Comparison of ENCODE assay signal across 8 mouse cellular contexts in genomic region chr2:139722700-139723099, GRCm38 (mm10). TPM values are rescaled to one million over a fixed set of nuclear protein-coding genes. Genes with fewer than 3 reads are reported as not detected.
DNase-seq lines count a peak whose midpoint lies in the region; TF ChIP-seq lines count a peak whose summit lies in the region.

No protein-coding gene starts in this region.

- H3K27ac ChIP-seq in heart, adult 2 months, result no peak overlapping the region

- no peak overlapping the region for H3K9ac ChIP-seq in heart, adult 2 months (ENCODE audit: low read depth, low read length)

- DNase-seq in heart, adult 2 months, result peak; percentile 15 to 45
- no peak for DNase-seq in heart, adult 9 months (ENCODE audit: low spot score in 2 of 2)
- DNase-seq in adrenal gland, postnatal 14 days, result peak; percentile 90
- peak; percentile 66 for DNase-seq in embryo, embryonic 11 days
- DNase-seq in heart, postnatal 4 days, result peak; percentile 55
- DNase-seq in layer of hippocampus, postnatal 25 days (ENCODE audit: extremely low spot score in 1 of 2, low spot score in 1 of 2), result peak; percentile 18 to 72
- DNase-seq in mesoderm, embryonic 11.5 days (ENCODE audit: low read depth, low spot score), result peak; percentile 49
- DNase-seq in thymus, postnatal 14 days, result peak; percentile 18

- no peaks in the 10 kb centered on the region for H3K79me2 ChIP-seq in heart, adult 2 months (replicated peaks; ENCODE audit: control insufficient read depth, insufficient read depth, low read length)

- no peak overlapping the region for H3K4me3 ChIP-seq in heart, adult 2 months

- intact Hi-C loops in heart, adult 2 months (cut with DNase I), result loop anchor here (1.0 kb wide), 1 partner anchor 131 kb away; no protein-coding TSS in a partner anchor

- no peak for TF ChIP-seq POLR2A in heart, adult 2 months (IDR thresholded peaks at IDR 0.05; ENCODE audit: insufficient read depth, low read depth, low read length)

- no peaks in the 10 kb centered on the region; the same call in 1 of the 2 replicates for H3K4me1 ChIP-seq in heart, adult 2 months (ENCODE audit: control insufficient read depth, insufficient read depth, low read length)

- no peaks in the 10 kb centered on the region for H3K27me3 ChIP-seq in heart, adult 2 months (ENCODE audit: control insufficient read depth, insufficient read depth, low read length)

- H3K36me3 ChIP-seq in heart, adult 2 months (ENCODE audit: control insufficient read depth, insufficient read depth, low read length), result no peaks in the 10 kb centered on the region

- peak; percentile 85 for TF ChIP-seq CTCF in heart, adult 2 months (IDR thresholded peaks at IDR 0.05)

- 4% methylated on average over 1 of the region's 1 CpGs for WGBS in heart, adult 2 months

- no peak for TF ChIP-seq EP300 in heart, adult 2 months (IDR thresholded peaks at IDR 0.05; ENCODE audit: insufficient read depth, low read depth, low read length)

RNA-seq across cellular contexts. Expression of gene Ism1, which starts 44.7 kb away (rescaled TPM):
- total RNA-seq in heart, adult 2 months (2021), result 1 to 10 TPM in 1 of 2 experiments, under 1 TPM in 1; 0.91 to 1.0 TPM
- 1.1 and 1.5 TPM in 2 replicates for polyA plus RNA-seq in heart, adult 2 months (2012; rRNA removed)
- 35.5 and 37.0 TPM in 2 replicates for total RNA-seq in adrenal gland, postnatal 14 days (2021)
- under 1 TPM; 0.47 to 0.69 TPM for total RNA-seq in heart, postnatal 4 days (2021)
- total RNA-seq in layer of hippocampus, postnatal 25 days (2021), result 1 to 10 TPM; 5.2 to 6.4 TPM

Comparison
In these comparisons a context has a peak if more than half of its experiments do, and no peak if none do; other contexts are left out.
1. DNase-seq: peak in heart, adult 2 months (2 of 2), adrenal gland, postnatal 14 days (single experiment), embryo, embryonic 11 days (single experiment), heart, postnatal 4 days (single experiment), layer of hippocampus, postnatal 25 days (2 of 2), mesoderm, embryonic 11.5 days (single experiment) and thymus, postnatal 14 days (single experiment); none in heart, adult 9 months (0 of 2).